Mouse (Mus musculus): ENCODE results near the gene Kat2a.

DNA sequence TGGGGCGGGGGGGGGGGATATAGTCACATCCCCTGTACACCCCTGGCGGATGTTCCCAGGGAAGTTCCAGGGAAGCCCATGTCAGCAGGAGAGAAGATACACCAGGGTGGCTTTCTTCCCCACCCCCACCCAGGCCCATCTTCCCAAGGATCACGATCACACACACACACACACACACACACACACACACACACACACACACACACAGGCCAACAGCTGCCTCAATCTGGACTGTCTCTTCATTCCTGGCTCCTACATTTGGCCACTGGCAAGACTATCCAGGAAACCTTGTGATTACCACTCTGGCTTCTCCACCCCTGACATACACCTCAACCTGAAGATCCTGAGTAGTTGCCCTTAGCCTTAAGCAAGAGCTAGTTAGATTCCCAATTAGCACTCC lies 26.9 kb downstream of the Kat2a start:
- no peak for TF ChIP-seq CTCF (IDR thresholded peaks at IDR 0.05; ENCODE audit: borderline replicate concordance, control insufficient read depth, extremely low read depth, insufficient read depth, low read length, poor library complexity)
- TF ChIP-seq POLR2A (IDR thresholded peaks at IDR 0.05; ENCODE audit: control insufficient read depth, extremely low read depth, insufficient read depth, low read length, poor library complexity) = no peak

Measured in thymus, adult 2 months (tissue).